Mouse (Mus musculus) forebrain, embryonic 15.5 days (tissue): Measurements from ENCODE around the gene Mob4. TPM values are rescaled to one million over a fixed set of nuclear protein-coding genes. Genes with fewer than 3 reads are reported as not detected.

Source experiments
- ATAC-seq: fragments of 200-750 bp; cut with Nextera tagmentation; replicated peaks from 2 replicates; pipeline ENCODE4 v1.8.0; 2017; ENCODE audit warnings: mild to moderate bottlenecking, moderate TSS enrichment, moderate library complexity
- H3K27ac ChIP-seq: fragments of 300-500 bp; sonication (generic); replicated peaks from 2 replicates; pipeline ENCODE4 v1.5.1; 2015; ENCODE audit warnings: mild to moderate bottlenecking, inconsistent platforms
- H3K27me3 ChIP-seq: fragments of 300-500 bp; sonication (generic); 2 replicates; pipeline ENCODE4 v1.6.1; 2015; ENCODE audit warnings: inconsistent platforms
- H3K36me3 ChIP-seq: fragments of 300-500 bp; sonication (generic); 2 replicates; pipeline ENCODE4 v1.6.1; 2015; ENCODE audit warnings: mild to moderate bottlenecking, inconsistent platforms
- H3K4me1 ChIP-seq: fragments of 300-500 bp; sonication (generic); 2 replicates; pipeline ENCODE4 v1.6.1; 2015; ENCODE audit warnings: inconsistent platforms
- H3K4me2 ChIP-seq: fragments of 300-500 bp; sonication (generic); replicated peaks from 2 replicates; pipeline ENCODE4 v1.6.1; 2015; ENCODE audit warnings: mild to moderate bottlenecking, inconsistent platforms
- H3K4me3 ChIP-seq: fragments of 300-500 bp; sonication (generic); 2 replicates; pipeline ENCODE4 v1.5.1; 2015; ENCODE audit warnings: mild to moderate bottlenecking, inconsistent platforms
- H3K9ac ChIP-seq: fragments of 300-500 bp; sonication (generic); replicated peaks from 2 replicates; pipeline ENCODE4 v1.6.1; 2015; ENCODE audit warnings: mild to moderate bottlenecking, inconsistent platforms
- H3K9me3 ChIP-seq: fragments of 300-500 bp; sonication (generic); 2 replicates; pipeline ENCODE4 v1.6.1; 2016; ENCODE audit warnings: inconsistent platforms
- WGBS: fragments of 180-500 bp; shearing (Covaris S2); methylation state at CpG from one replicate; pipeline ENCODE4 v1.1.7; 2015; ENCODE audit warnings: mixed read lengths; 5-methylcytosine and 5-hydroxymethylcytosine counted together
- polyA plus RNA-seq: library from polyadenylated mRNA; unstranded; fragments of >200 nt; fragmentation: Nextera tagmentation; extraction: Ambion mirVana; gene quantifications from 2 replicates; pipeline ENCODE4 v1.2.1, GENCODE M21; 2015

Mob4 gene
- polyA plus RNA-seq, 1 experiment from 2014 or later, result 182 TPM

- Histone ChIP-seq H3K4me3 (no peak overlapping the region), H3K9me3 (no peaks in the 10 kb centered on the region), H3K4me2 (no peak overlapping the region), H3K9ac (no peak overlapping the region), H3K4me1 (peaks cover 14% of the 10 kb centered on the region), H3K36me3 (peaks cover 9% of the 10 kb centered on the region; the same call in 1 of the 2 replicates), H3K27me3 (no peaks in the 10 kb centered on the region), H3K27ac (no peak overlapping the region)
- ATAC-seq, result no peak
- 100% methylated on average over 3 of the region's 3 CpGs for WGBS
Observed at GRCm38 (mm10) chr1:55134301-55134700, 3.3 kb downstream of the Mob4 start.

GRCm38 (mm10) chr1:55135846-55136245 is 4.8 kb downstream of the Mob4 start:
- WGBS, result 98% methylated on average over 1 of the region's 1 CpGs
- no peak overlapping the region for H3K9ac ChIP-seq
- H3K4me3 ChIP-seq, result no peak overlapping the region
- H3K27me3 ChIP-seq, result no peaks in the 10 kb centered on the region
- no peak for ATAC-seq
- no peaks in the 10 kb centered on the region for H3K9me3 ChIP-seq
- H3K4me1 ChIP-seq, result peaks cover 14% of the 10 kb centered on the region
- no peak overlapping the region for H3K27ac ChIP-seq
- no peak overlapping the region for H3K4me2 ChIP-seq
- H3K36me3 ChIP-seq, result peaks cover 10% of the 10 kb centered on the region

- no peak overlapping the region for H3K27ac ChIP-seq
- H3K9me3 ChIP-seq, result no peaks in the 10 kb centered on the region
- H3K9ac ChIP-seq, result no peak overlapping the region
- peaks cover 28% of the 10 kb centered on the region for H3K36me3 ChIP-seq
- H3K4me2 ChIP-seq, result no peak overlapping the region
- no peak for ATAC-seq
- H3K4me3 ChIP-seq, result no peak overlapping the region
- H3K27me3 ChIP-seq, result no peaks in the 10 kb centered on the region
- H3K4me1 ChIP-seq, result no peaks in the 10 kb centered on the region
- 97% methylated on average over 4 of the region's 4 CpGs for WGBS
Observed at GRCm38 (mm10) chr1:55144338-55144737, 13.3 kb downstream of the Mob4 start.

GRCm38 (mm10) chr1:55145556-55145955 is 14.5 kb downstream of the Mob4 start:
- Histone ChIP-seq H3K36me3 (peaks cover 39% of the 10 kb centered on the region), H3K4me3 (no peak overlapping the region), H3K4me2 (no peak overlapping the region), H3K27ac (no peak overlapping the region), H3K4me1 (no peaks in the 10 kb centered on the region), H3K9ac (no peak overlapping the region), H3K27me3 (no peaks in the 10 kb centered on the region), H3K9me3 (no peaks in the 10 kb centered on the region)
- ATAC-seq, result no peak
- WGBS, result 86% methylated on average over 7 of the region's 7 CpGs

GRCm38 (mm10) chr1:55157329-55157728 is 26.3 kb downstream of the Mob4 start:
- no peaks in the 10 kb centered on the region for H3K9me3 ChIP-seq
- 95% methylated on average over 4 of the region's 4 CpGs for WGBS
- H3K4me3 ChIP-seq, result no peak overlapping the region
- no peaks in the 10 kb centered on the region for H3K4me1 ChIP-seq
- H3K9ac ChIP-seq, result no peak overlapping the region
- H3K4me2 ChIP-seq, result no peak overlapping the region
- no peak overlapping the region for H3K27ac ChIP-seq
- no peak for ATAC-seq
- H3K27me3 ChIP-seq, result no peaks in the 10 kb centered on the region
- H3K36me3 ChIP-seq, result peaks cover 37% of the 10 kb centered on the region

- WGBS, result 96% methylated on average over 3 of the region's 3 CpGs
- Histone ChIP-seq H3K4me1 (no peaks in the 10 kb centered on the region), H3K4me2 (no peak overlapping the region), H3K4me3 (no peak overlapping the region), H3K27ac (no peak overlapping the region), H3K9ac (no peak overlapping the region), H3K9me3 (no peaks in the 10 kb centered on the region), H3K27me3 (no peaks in the 10 kb centered on the region), H3K36me3 (peaks cover 34% of the 10 kb centered on the region)
- no peak for ATAC-seq
Observed at GRCm38 (mm10) chr1:55158211-55158610, 27.2 kb downstream of the Mob4 start.

- no peaks in the 10 kb centered on the region for H3K4me1 ChIP-seq
- no peak overlapping the region for H3K9ac ChIP-seq
- H3K36me3 ChIP-seq, result peaks cover 32% of the 10 kb centered on the region
- no peak overlapping the region for H3K4me3 ChIP-seq
- no peaks in the 10 kb centered on the region for H3K9me3 ChIP-seq
- H3K4me2 ChIP-seq, result no peak overlapping the region
- no peaks in the 10 kb centered on the region for H3K27me3 ChIP-seq
- no peak for ATAC-seq
- H3K27ac ChIP-seq, result no peak overlapping the region
- WGBS, result 92% methylated on average over 8 of the region's 8 CpGs
Observed at GRCm38 (mm10) chr1:55158821-55159220, 27.8 kb downstream of the Mob4 start.

- no peaks in the 10 kb centered on the region for H3K9me3 ChIP-seq
- peaks cover 26% of the 10 kb centered on the region for H3K36me3 ChIP-seq
- no peak overlapping the region for H3K4me3 ChIP-seq
- no peak overlapping the region for H3K9ac ChIP-seq
- 0 out of 2 replicates have a peak overlapping the region, but pooled peaks have one; percentile 11 for H3K27ac ChIP-seq
- H3K4me1 ChIP-seq, result no peaks in the 10 kb centered on the region
- no peak for ATAC-seq
- H3K4me2 ChIP-seq, result no peak overlapping the region
- 91% methylated on average over 3 of the region's 3 CpGs for WGBS
- H3K27me3 ChIP-seq, result no peaks in the 10 kb centered on the region
Observed at GRCm38 (mm10) chr1:55160218-55160617, 29.2 kb downstream of the Mob4 start.

GRCm38 (mm10) chr1:55160831-55161638 is 30.0 kb downstream of the Mob4 start:
- Histone ChIP-seq H3K4me2 (no peak overlapping the region), H3K36me3 (peaks cover 18% of the 10 kb centered on the region), H3K9me3 (no peaks in the 10 kb centered on the region), H3K27me3 (no peaks in the 10 kb centered on the region), H3K4me3 (no peak overlapping the region), H3K9ac (no peak overlapping the region), H3K4me1 (no peaks in the 10 kb centered on the region), H3K27ac (peak overlapping the region; percentile 41)
- peak; percentile 79 for ATAC-seq
- WGBS, result 64% methylated on average over 17 of the region's 17 CpGs

GRCm38 (mm10) chr1:55161895-55162294 is 30.9 kb downstream of the Mob4 start:
- ATAC-seq, result peak; percentile 47; the same call in 1 of the 2 replicates
- Histone ChIP-seq H3K36me3 (peaks cover 10% of the 10 kb centered on the region), H3K9me3 (no peaks in the 10 kb centered on the region), H3K4me1 (no peaks in the 10 kb centered on the region), H3K4me2 (no peak overlapping the region), H3K27ac (peak overlapping the region; percentile 41; the same call in 1 of the 2 replicates), H3K4me3 (no peak overlapping the region), H3K27me3 (no peaks in the 10 kb centered on the region), H3K9ac (no peak overlapping the region)
- WGBS, result 65% methylated on average over 7 of the region's 7 CpGs

- H3K9me3 ChIP-seq, result no peaks in the 10 kb centered on the region
- no peak overlapping the region for H3K4me3 ChIP-seq
- H3K27ac ChIP-seq, result no peak overlapping the region
- H3K4me2 ChIP-seq, result no peak overlapping the region
- no peaks in the 10 kb centered on the region for H3K27me3 ChIP-seq
- no peak overlapping the region for H3K9ac ChIP-seq
- WGBS, result 60% methylated on average over 5 of the region's 5 CpGs
- H3K36me3 ChIP-seq, result peaks cover 1% of the 10 kb centered on the region; the same call in 1 of the 2 replicates
- no peak for ATAC-seq
- no peaks in the 10 kb centered on the region for H3K4me1 ChIP-seq
Observed at GRCm38 (mm10) chr1:55162781-55163180, 31.8 kb downstream of the Mob4 start.

GRCm38 (mm10) chr1:55164005-55164404 is 33.0 kb downstream of the Mob4 start:
- Histone ChIP-seq H3K27me3 (no peaks in the 10 kb centered on the region), H3K4me3 (no peak overlapping the region), H3K4me2 (no peak overlapping the region), H3K9me3 (no peaks in the 10 kb centered on the region), H3K27ac (no peak overlapping the region), H3K4me1 (no peaks in the 10 kb centered on the region), H3K9ac (no peak overlapping the region), H3K36me3 (peaks cover under 1% of the 10 kb centered on the region; the same call in 1 of the 2 replicates)
- WGBS, result 68% methylated on average over 5 of the region's 5 CpGs
- no peak for ATAC-seq
